Mouse (Mus musculus) monocyte, adult 2 months (primary cell): ENCODE results near the gene Bin2.
"Not testable (repeated sequence)": the region's sequence is repeated elsewhere in the genome, so short reads cannot be mapped to it uniquely, and the experiment has no call there.

Experiments used
- DNase-seq, 2 experiments: peaks; one replicate each; pipeline ENCODE4 v3.0.0; 2022; ENCODE audit warnings: low spot score in 2 of 2, low read depth in 1 of 2

Bin2 gene

GRCm38 (mm10) chr15:100622164-100622563 is 47.2 kb downstream of the Bin2 start:
- DNase-seq, result peak in 1 of 2 experiments; percentile 15

GRCm38 (mm10) chr15:100621671-100622070 is 47.7 kb downstream of the Bin2 start:
- not testable (repeated sequence) for DNase-seq

GRCm38 (mm10) chr15:100619200-100619599 is 50.2 kb downstream of the Bin2 start:
- DNase-seq, result no peak

DNA sequence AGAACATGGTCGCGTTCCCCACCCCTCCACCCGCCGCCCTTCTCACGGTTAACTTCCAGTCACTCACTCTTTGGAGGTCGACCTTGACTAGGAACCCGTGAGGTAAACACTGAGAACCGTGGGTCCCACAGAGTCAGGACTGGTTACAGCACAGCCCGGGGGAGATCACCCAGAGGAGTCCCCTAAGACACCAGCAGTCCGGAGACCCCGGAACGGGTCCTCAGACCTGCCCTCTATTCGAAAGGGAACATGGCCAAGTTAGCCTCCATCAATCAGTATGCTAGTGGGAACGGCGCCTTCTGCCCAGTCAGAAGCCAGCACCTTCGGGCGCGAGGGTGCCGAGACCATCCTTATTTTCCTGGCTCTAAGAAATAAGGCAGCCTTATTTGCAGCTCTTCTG is 53.1 kb downstream of the Bin2 start:
- no peak for DNase-seq

DNA sequence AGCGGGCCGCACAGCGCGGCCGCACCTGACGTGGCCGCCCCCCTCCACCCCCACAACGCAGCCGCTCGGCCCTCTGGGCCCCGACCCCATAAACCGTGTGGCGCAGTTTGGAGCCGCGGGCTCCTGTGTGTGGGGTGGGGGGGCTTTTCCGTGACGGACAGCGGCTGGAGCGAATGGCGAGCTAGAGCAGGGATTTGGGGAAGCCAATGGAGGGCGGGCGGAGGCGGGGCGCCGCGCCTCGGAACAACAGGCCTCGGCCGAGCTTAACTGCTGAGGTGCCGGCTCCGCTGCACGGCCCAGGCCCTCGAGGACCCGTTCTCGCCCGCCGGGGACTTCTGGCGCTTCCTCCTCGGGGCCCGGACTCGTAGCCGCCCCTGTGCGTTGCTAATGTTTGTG is 53.5 kb downstream of the Bin2 start:
- peak in 1 of 2 experiments; percentile 70 for DNase-seq

DNA sequence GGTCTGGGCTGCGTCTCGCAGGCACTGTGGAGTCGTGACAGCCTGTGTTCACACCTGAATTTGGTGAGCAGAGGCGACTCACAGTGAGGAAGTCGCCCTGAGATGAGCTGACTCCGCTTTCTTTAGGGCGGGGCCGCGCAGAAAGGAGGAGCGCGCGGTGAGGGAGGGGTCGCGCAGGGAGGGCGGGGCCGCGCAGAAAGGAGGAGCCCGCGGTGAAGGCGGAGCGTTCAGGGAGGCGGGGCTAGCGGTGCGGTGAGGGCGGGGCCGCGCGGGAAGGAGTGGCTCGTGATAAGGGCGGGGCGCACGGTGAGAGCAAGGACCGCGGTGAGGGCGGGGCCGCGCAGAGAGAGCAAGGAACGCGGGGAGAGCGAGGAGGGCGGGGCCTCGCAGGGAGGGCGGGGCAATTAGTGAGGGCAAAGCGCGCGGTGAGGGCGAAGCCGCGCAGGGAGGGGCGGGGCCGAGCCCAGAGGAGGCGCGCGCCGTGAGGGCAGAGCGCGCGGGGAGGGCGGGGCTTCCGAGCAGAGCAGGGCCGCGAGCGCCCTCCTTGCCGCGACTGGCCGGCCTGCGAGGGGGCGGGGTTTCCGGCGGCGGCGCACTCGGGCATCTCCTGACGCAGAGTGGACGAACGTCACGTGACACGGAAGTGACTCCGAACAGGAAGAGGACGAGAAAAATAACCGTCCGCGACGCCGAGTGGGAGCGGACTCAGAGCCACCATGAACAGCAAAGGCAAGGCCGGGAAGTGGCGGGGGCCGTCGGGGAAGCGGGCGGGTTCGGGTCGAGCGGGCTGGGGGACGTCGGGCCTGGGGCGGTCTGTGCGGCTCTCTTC is 54.1 kb downstream of the Bin2 start, which contains the start of gene Dazap2:
Dazap2 (plus strand) TSS at position 354 of the 829 bp plus-strand sequence.
- DNase-seq, result peak; percentile 93 to 97

DNA sequence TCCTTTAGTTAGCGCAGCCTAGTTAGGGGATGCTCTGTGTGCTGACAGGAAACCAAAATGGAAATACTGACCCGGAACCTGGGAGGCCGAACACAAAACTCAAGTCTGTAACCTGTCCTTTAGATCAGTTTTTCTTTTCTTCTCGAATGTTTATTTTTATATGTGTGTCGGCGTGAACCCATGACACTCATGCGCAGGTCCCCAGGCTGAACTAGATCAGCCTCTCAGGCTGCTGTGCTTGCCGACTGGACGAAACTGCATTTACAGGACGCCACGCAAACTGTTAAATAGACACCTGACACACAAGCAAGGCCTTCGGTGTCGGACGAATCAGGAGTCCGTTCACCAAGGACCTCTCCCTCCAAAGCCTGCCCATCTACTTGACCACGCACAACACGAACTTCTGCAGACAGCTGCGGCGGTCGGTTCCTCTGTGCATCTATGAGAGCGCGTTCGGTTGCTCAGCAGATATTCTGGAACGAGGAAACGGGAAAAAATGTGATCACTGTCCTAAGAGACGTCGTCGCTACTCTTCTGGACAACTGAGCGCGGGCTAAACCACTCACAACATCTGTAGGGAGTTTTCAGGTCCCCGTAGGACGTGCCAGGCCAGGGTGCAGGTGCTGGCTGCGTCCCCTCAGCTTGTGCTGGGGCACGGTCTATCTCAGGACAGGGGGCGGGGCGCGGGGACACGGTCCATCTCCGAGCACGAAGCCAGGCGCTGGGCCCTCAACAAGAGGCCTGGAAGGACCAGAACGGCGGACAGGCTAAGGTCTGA is 54.9 kb downstream of the Bin2 start:
- DNase-seq, result no peak

DNA sequence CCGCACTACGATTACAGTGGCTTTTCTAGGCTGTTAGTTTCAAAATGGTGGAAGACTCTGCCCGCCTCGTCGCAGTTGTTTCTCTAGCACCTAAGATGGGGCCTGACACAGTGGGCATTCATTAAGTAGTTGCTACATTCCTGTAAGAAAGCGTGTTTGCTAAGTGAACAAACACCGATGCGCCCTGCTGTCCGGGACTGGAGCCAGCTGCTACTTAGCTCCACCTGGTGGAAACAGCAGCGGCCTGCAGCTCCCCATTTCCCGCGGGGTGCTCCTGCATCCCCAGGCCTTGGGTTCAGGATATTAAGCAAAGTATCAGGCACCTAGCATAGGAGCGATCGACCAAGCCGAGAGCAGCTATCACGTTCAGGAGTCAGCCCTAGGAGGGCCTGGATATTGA is 55.8 kb downstream of the Bin2 start:
- peak in 1 of 2 experiments; percentile 55 for DNase-seq

DNA sequence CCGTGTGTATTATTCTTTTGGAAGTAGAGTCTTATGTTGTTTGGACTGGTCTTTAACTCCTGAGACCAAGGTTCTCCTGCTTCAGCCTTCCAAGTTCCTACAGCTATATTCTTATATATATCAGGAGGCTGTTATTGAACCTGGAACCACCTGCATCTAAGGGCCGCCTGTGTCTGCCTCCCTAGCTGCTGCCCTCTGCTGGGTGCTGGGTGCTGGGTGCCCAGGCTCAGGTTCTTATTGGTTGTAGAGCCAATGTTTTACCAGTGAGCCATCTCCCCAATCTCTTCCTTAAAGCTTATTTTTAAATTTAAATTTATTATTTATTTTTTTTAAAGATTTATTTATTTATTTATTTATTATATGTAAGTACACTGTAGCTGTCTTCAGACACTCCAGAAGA is 56.9 kb downstream of the Bin2 start:
- no peak for DNase-seq

- DNase-seq, result no peak
These were observed 57.4 kb downstream of the Bin2 start for GRCm38 (mm10) chr15:100611951-100612350.

GRCm38 (mm10) chr15:100606677-100607076 is 62.7 kb downstream of the Bin2 start:
- DNase-seq, result not testable (repeated sequence)

DNA sequence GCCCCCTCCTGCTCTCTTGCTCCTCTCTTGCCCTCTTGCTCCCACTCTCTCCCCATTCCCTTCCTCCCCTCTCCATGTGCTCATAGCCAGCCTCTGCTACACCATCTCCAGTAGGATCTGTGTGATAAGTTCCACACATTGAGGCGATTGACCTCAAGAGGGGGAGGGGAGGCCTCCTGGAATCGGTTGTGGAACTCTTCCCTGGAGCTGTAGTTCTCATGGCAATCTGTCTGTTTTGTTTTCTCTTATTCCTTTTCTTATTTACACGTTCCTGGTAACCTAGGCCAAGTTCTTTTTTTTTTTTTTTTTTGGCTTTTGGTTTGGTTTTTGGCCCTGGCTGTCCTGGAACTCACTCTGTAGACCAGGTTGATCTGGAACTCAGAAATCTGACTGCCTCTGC is 67.7 kb downstream of the Bin2 start:
- DNase-seq, result no peak

DNA sequence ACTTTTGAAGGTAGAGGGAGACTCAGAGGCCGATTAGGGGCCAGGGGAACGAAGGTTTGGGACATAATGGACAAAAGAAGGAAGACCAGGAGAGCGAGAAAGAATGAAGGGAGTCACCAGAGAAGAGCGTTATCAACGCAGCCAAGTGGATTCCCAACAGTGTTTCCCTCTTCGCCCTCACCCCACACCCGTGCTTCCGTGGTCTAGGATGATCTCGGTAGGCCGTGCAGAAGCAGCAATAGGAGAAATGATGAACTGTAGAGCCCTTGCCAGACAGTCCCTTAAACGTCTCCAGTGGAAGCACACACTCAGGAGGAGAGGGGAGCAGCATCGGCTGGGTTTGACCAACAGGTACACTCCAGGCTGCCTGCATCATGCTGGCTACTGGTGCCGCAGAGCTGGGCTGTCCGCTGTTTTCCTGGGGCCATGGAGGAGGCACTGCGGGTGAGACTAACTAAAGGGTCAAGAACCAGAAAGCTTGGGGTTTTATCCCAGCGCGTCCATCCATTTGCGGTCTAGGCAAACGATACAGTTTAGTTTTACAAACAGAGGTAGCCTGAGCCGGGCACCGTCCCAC is 68.6 kb downstream of the Bin2 start:
- no peak for DNase-seq

GRCm38 (mm10) chr15:100600047-100600695 is 69.2 kb downstream of the Bin2 start:
- DNase-seq, result peak in 1 of 2 experiments; percentile 51

GRCm38 (mm10) chr15:100599276-100600046 is 69.9 kb downstream of the Bin2 start, which contains the start of gene Pou6f1:
TSS of gene Pou6f1 (minus strand) at chr15:100599984.
- no peak for DNase-seq

- peak in 1 of 2 experiments; percentile 19 for DNase-seq
These were observed 70.5 kb downstream of the Bin2 start for GRCm38 (mm10) chr15:100598883-100599275.

GRCm38 (mm10) chr15:100598287-100598882 is 71.0 kb downstream of the Bin2 start:
- no peak for DNase-seq

- no peak for DNase-seq
These were observed 76.5 kb downstream of the Bin2 start for GRCm38 (mm10) chr15:100592817-100593216.
